Mouse (Mus musculus) megakaryocyte progenitor cell, adult 5-6 weeks (primary cell): ENCODE data around the gene Them5. TPM values are rescaled to one million over a fixed set of nuclear protein-coding genes. Genes with fewer than 3 reads are reported as not detected.

Source experiments
- total RNA-seq, 2 experiments: library from RNA; stranded (forward) in 1 of 2; stranded (reverse) in 1 of 2; fragments of 157-497, 149-512 nt in 1 of 2; fragments of 200-1000 nt in 1 of 2; gene quantifications; 2 replicates each; pipeline versions ENCODE4 v1.2.3 to v1.2.4; 2015 to 2017

Them5 gene
- total RNA-seq, 2 experiments from 2014 or later = not detected

Other genes with a start within 250 kb of the Them5 start
- gene Gm10696, start 163.9 kb upstream of the Them5 start, total RNA-seq (2015) = not detected in 2 replicates
- gene Gm10696, start 163.9 kb upstream of the Them5 start, total RNA-seq (2017) = 0.29 TPM in 1 of 2 replicates, not detected in the other
- not detected in 2 replicates for gene Gm5286, start 145.4 kb upstream of the Them5 start, total RNA-seq (2015)
- not detected in 2 replicates for gene Gm5286, start 145.4 kb upstream of the Them5 start, total RNA-seq (2017)
- not detected in 2 replicates for gene Gm4778, start 78.1 kb upstream of the Them5 start, total RNA-seq (2015)
- gene Gm4778, start 78.1 kb upstream of the Them5 start, total RNA-seq (2017) = not detected in 2 replicates
- gene Them4, start 32.0 kb upstream of the Them5 start, total RNA-seq (2015) = 5.6 and 6.0 TPM in 2 replicates
- gene Them4, start 32.0 kb upstream of the Them5 start, total RNA-seq (2017) = 2.8 and 3.6 TPM in 2 replicates
- gene C2cd4d, start 20.3 kb downstream of the Them5 start, total RNA-seq (2015) = not detected in 2 replicates
- not detected in 2 replicates for gene C2cd4d, start 20.3 kb downstream of the Them5 start, total RNA-seq (2017)
- gene Rorc, start 30.7 kb downstream of the Them5 start, total RNA-seq (2015) = 0.05 and 0.15 TPM in 2 replicates
- 0.44 TPM in 1 of 2 replicates, not detected in the other for gene Rorc, start 30.7 kb downstream of the Them5 start, total RNA-seq (2017)
- not detected in 2 replicates for gene Lingo4, start 56.4 kb downstream of the Them5 start, total RNA-seq (2015)
- not detected in 2 replicates for gene Lingo4, start 56.4 kb downstream of the Them5 start, total RNA-seq (2017)
- gene Tdrkh, start 71.2 kb downstream of the Them5 start, total RNA-seq (2015) = 12.7 and 13.2 TPM in 2 replicates
- gene Tdrkh, start 71.2 kb downstream of the Them5 start, total RNA-seq (2017) = 3.9 and 5.5 TPM in 2 replicates
- 46.9 and 53.0 TPM in 2 replicates for gene Mrpl9, start 101.2 kb downstream of the Them5 start, total RNA-seq (2015)
- 53.3 and 54.6 TPM in 2 replicates for gene Mrpl9, start 101.2 kb downstream of the Them5 start, total RNA-seq (2017)
- 0.46 TPM in 1 of 2 replicates, not detected in the other for gene Oaz3, start 101.8 kb downstream of the Them5 start, total RNA-seq (2015)
- not detected in 2 replicates for gene Oaz3, start 101.8 kb downstream of the Them5 start, total RNA-seq (2017)
- not detected in 2 replicates for gene Celf3, start 136.2 kb downstream of the Them5 start, total RNA-seq (2015)
- gene Celf3, start 136.2 kb downstream of the Them5 start, total RNA-seq (2017) = 0.08 TPM in 1 of 2 replicates, not detected in the other
- gene Riiad1, start 138.2 kb downstream of the Them5 start, total RNA-seq (2015) = 1.1 and 1.4 TPM in 2 replicates
- not detected in 2 replicates for gene Riiad1, start 138.2 kb downstream of the Them5 start, total RNA-seq (2017)
- 21.9 and 22.5 TPM in 2 replicates for gene Snx27, start 240.6 kb downstream of the Them5 start, total RNA-seq (2015)
- gene Snx27, start 240.6 kb downstream of the Them5 start, total RNA-seq (2017) = 23.2 and 36.4 TPM in 2 replicates